Mouse (Mus musculus) limb, embryonic 10.5 days (tissue): ENCODE measurements at regions not wholly inside any gene's neighbourhood (a gene's known extent, or its start where the extent isn't known, plus 50 kb on each side); places are given as distances from the start of the nearest gene placed in this dataset.
"Not testable (repeated sequence)": the region's sequence is repeated elsewhere in the genome, so short reads cannot be mapped to it uniquely, and the experiment has no call there.

Source experiments
- DNase-seq: peaks from one replicate; pipeline ENCODE4 v3.0.0-alpha.2; 2017; ENCODE audit warnings: low spot score
- H3K27ac ChIP-seq: fragments of 300-500 bp; sonication (generic); 2 replicates; pipeline ENCODE4 v1.5.1; 2016; ENCODE audit warnings: mild to moderate bottlenecking
- H3K27me3 ChIP-seq: fragments of 300-500 bp; sonication (generic); 2 replicates; pipeline ENCODE4 v1.6.1; 2016; ENCODE audit warnings: low read depth, mild to moderate bottlenecking; ENCODE audit not compliant: poor library complexity, severe bottlenecking
- H3K36me3 ChIP-seq: fragments of 300-500 bp; sonication (generic); 2 replicates; pipeline ENCODE4 v1.6.1; 2016; ENCODE audit warnings: mild to moderate bottlenecking, moderate library complexity
- H3K4me1 ChIP-seq: fragments of 300-500 bp; sonication (generic); 2 replicates; pipeline ENCODE4 v1.6.1; 2016
- H3K4me3 ChIP-seq: fragments of 300-500 bp; sonication (generic); 2 replicates; pipeline ENCODE4 v1.5.1; 2016; ENCODE audit warnings: mild to moderate bottlenecking, moderate library complexity
- H3K9me3 ChIP-seq: fragments of 300-500 bp; sonication (generic); replicated peaks from 2 replicates; pipeline ENCODE4 v1.6.1; 2016; ENCODE audit warnings: mild to moderate bottlenecking
- WGBS: fragments of 180-500 bp; shearing (Covaris S2); methylation state at CpG from one replicate; pipeline ENCODE4 v1.1.7; 2016; 5-methylcytosine and 5-hydroxymethylcytosine counted together

DNA sequence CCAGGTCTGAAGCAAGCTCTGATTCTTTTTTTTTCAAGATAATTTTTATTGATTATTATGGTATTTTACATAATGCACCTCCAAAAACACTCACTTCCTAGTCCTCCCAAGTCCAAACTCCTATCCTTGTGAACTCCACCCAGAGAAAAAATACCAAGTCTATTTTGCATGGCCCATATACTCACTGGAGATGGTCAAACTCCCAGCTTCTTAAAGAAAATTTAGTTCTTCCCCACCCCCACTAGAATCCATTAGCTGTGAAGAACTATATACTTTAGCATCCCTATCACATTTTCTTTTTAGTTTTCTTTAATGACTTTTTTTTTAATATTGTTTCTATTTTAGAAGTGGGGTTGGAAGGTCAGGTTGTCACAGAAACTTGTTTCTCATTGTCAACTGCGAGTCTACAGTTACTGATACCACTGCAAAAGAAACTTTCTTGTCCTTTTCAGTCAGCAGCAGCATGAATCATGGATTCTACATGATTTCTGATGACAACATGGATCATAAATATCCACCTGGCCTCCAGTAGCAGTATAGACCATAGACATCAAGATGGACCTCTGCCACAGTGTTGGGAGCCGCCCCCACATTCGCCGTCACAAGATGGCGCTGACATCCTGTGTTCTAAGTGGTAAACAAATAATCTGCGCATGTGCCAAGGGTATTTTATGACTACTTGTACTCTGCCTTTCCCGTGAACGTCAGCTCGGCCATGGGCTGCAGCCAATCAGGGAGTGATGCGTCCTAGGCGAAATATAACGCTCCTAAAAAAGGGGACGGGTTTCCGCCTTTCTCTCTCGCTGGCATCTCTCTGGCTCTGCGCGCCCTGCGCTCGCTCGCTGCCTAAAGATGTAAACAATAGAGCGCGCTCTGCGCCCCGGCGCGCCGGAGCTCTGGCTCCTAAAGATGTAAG, 69.0 kb downstream of the Pgr15l start:
- WGBS: 48% methylated on average over 23 of the region's 27 CpGs
- not testable (repeated sequence) for DNase-seq, H3K4me1 ChIP-seq

DNA sequence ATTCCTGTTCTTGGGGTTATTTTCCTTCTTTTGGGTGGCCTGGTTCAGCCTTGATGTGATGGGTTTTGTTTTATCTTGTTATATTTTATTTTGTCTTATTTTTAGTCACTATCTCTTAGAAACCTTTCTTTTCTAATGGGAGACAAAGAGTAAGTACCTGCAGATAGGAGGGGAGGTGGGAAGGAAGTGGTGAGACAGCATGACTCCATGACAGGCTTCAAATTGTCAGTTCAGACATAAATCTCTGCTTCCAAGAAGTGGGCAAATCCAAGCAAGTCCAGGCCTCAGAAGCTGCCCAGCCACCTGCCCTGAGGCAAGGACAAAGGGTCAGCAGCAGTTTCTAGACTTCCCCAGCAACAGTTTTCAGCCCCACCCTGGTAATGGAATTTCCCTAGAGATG, 69.8 kb downstream of the Pgr15l start:
- no peaks in the 10 kb centered on the region for H3K27me3 ChIP-seq
- no peaks in the 10 kb centered on the region for H3K36me3 ChIP-seq
- DNase-seq: peak; percentile 31
- no peaks in the 10 kb centered on the region for H3K4me1 ChIP-seq
- no peaks in the 10 kb centered on the region for H3K9me3 ChIP-seq
- H3K4me3 ChIP-seq: peak overlapping the region; percentile 35
- no peak overlapping the region for H3K27ac ChIP-seq

More for the DNA sequence above, 69.0 kb downstream of the Pgr15l start:
- peak overlapping the region; percentile 35; the same call in 1 of the 2 replicates for H3K4me3 ChIP-seq
- not testable (repeated sequence) for H3K9me3 ChIP-seq, H3K27ac ChIP-seq, H3K36me3 ChIP-seq, H3K27me3 ChIP-seq

DNA sequence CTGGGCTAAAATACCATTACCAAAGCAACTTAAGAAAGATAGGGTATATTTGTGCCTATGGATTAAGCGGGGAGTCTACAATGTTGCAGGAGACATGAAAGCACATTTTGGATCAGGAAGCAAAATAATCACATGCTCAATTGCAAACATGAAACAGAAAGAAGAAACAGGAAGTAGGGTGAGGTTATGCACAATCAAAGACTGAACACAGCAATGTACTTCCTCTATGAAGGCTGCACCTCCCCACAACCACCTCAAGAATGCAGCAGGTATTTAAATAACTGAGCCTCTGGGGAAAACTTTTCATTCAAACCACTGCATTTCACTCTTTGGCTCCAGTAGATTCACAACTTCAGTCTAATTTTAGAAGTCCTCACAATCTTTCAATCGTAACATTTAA, 83.8 kb downstream of the Pgr15l start:
- Histone ChIP-seq H3K36me3 (no peaks in the 10 kb centered on the region), H3K27me3 (no peaks in the 10 kb centered on the region), H3K9me3 (no peaks in the 10 kb centered on the region), H3K4me1 (no peaks in the 10 kb centered on the region), H3K4me3 (no peak overlapping the region), H3K27ac (no peak overlapping the region)
- 92% methylated on average over 2 of the region's 2 CpGs for WGBS
- no peak for DNase-seq
